Mouse (Mus musculus) CD4-positive, CD25-positive, alpha-beta regulatory T cell, adult 4 months (primary cell): ENCODE measurements around the gene Slc51a. TPM values are rescaled to one million over a fixed set of nuclear protein-coding genes. Genes with fewer than 3 reads are reported as not detected.
"Not testable (repeated sequence)": the region's sequence is repeated elsewhere in the genome, so short reads cannot be mapped to it uniquely, and the experiment has no call there.

Source experiments
- ATAC-seq: one replicate; pipeline ENCODE4 v1.8.0; 2017
- polyA plus RNA-seq, 2 experiments: library from polyadenylated mRNA; unstranded; fragments of 100-300 nt; shearing (Covaris generic); gene quantifications; one replicate each; pipeline ENCODE4 v1.2.1; 2017

Gene Slc51a
- polyA plus RNA-seq, 2 experiments from 2014 or later = not detected

DNA sequence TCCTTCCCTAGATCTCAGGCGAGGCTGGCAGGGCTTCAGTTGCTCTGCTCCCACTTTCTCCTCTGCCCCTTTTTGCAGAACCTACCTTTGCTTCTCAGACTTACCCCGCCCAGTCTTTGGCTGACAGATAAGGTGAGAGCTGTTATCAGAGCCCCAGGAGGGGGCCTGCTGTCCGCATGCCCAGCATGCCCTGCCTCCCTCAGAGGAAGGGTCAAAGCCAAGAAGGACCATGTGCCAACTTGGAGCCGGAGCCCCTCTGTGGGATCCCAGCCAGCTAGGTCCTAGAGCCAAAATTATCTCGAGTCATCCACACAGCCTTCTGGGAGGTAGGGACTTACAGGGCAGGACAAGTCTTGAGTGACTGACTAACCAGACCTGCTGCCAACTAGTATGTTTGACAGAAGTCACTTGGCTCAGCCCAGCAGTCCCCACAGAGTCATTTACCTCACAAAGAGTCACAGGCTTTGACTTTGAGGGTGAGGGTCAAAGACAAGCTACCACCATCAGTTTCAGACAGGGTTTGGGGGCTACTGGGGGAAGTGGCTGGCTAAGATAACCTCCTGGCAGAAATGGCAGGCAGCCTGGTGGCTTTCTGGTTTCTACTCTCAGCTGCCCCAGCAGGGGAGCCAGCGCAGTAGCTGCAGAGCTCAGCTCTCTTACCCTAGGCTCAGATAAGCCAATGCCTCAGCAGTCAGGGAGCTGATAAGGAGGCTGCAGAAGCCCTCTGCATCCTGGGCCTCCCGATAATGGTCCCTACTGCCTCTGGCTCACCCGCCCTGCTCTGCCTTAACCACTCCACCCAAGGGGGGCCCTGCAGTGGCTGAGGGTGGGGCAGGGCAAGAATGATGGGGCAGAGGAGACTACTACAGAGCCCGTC is 21.6 kb upstream of the Slc51a start:
- no peak for ATAC-seq

DNA sequence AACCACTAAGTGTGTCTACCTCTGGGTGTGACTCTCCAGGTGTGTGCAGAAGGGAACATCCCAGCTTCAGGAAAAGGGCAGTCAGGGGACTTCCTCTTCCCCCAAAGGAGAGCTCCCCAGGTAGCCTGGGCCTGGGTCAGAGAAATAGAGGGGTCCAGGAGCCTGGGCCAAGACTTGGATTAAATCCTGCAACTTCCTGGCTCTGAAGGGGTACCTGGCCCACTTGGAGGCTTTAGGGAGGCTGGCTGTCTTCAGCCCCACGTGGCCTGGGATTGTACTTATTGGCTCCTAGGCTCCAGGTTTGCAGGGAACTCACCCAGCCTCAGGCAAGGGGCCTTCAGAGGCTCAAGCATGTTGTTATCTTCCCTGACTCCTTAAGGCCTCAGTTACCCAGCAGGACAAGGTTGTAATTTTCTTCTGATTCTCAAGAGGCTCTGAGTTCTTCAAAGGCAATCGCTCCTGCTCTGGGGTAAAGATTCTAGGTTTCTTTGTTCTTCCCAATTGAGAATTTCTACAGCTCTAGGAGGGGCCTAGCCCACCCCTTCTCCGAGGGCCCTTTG is 20.9 kb upstream of the Slc51a start:
- ATAC-seq = no peak

DNA sequence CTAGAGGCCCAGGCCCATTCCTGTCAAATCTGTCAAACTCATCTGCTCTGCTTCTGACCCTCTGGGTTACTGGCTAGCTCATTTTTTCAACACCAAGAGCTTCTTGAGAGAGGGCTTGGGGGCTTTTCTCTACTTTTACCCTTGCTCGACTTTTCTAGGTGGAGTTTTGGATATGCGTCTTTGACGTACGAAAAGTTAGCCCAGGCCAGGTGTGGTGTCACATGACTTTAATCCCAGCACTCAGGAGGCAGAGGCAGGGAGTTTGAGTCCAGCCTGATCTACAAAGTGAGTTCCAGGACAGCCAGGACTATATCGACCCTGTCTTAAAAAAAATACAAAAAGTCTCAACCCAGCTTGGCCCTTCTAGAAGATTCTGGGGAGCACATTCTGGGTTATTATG is 20.4 kb upstream of the Slc51a start:
- no peak for ATAC-seq

DNA sequence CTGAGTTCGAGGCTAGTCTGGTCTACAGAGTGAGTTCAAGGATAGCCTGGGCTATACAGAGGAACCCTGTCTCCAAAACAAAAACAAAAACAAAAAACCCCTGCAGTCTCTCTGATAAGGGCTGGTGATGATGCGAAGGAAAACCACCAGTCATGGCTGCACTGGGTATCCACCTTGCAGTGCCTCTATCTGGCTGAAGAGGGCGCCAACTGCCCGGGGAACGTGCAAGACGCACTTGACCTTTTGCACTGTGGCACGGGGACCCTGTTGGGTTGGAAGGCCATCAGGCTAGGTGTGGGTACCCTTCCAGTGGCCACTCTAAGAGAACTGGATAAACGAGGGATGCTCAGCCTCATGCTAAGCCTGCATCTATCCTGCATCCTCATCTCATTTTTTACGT is 19.7 kb upstream of the Slc51a start:
- peak; percentile 65 for ATAC-seq

DNA sequence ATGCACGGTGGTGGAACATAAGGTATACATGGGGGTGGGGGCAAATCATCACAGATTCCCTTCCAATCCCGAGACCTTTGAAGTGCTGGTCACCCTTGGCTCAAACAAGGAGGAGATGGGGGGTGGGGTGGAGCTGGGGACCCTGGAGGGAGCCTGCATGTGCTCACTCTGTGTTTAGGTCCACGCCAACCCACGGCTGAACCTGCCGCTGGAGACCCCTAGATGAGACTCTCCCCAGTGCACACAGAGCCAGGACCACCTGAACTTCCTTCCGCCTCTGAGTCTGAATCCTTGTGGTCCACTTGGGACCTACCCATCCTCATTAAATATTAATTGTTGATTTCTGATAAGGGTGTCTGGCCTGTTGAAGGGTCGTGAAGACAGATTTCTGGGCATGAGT is 19.2 kb upstream of the Slc51a start:
- ATAC-seq = no peak

DNA sequence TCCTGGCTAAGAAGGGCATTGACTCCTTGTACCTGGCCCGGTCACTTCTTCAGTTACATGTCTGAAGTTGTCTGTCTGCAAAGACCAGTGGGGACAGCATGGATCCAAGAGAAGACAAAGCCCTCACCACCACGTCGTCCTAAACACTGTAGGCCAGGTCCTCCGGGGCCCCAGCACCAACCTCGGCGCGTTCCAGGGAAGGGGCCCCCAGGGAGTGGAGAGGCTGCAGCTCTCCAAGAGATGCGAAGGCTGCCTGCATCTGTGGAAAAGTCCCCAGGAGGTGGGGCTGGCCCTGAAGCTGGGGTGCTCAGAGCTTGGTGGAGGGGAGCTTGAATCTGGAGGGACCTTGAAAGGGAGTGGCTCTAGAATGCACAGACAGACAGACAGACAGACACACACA is 18.6 kb upstream of the Slc51a start:
- ATAC-seq = no peak

DNA sequence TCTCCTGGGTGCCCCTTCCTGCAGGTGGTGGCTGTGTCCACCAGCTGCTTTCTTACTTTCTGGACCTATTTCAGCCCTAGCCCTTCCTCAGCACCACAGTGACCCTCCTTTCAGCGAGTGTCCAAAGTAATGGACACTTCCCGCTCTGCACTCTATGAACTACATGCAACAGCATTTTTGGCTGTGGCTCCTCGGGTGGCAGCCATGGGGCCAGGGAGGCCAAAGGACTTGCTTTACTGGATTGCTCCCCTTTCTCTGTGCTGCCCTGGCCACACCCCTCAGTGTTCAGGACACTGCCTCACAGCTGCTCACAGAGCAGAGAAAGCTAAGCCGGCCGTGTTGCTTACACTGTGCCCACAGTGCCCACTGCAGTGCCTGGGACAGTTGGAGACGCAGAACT is 16.0 kb upstream of the Slc51a start:
- ATAC-seq = no peak

DNA sequence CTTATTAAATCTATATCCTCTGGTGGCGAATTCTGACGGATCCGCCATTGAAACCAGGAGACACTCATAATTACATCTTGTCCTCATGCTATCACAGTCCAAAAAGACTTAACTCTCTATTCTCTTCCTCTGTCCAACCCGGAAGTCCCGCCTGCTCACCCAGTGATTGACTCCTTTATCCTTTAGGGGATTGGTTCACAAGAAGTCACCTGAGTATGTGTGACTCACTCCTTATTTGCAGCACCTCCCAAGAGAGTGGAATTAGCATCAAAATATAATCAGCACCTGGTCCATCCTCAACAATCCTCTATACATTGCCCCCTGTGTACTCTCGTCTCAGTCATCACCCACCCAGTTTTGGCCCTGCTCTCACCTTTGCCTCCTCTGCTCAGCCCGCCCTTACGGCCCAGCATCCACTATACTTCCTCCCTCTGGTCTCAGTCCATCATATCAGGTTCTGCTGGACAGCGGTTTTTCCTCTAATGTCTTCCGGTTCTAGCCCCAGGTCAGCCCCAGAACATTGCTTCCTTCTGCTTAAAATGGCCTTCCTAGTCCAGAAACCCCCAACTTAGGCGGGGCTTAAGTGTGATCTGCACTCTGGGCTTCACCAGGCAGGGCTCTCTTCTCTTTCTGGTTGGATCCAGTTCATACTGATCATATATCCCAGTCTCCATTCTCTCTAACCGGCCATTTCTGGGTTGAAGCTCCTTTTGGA is 15.1 kb upstream of the Slc51a start:
- no peak for ATAC-seq

DNA sequence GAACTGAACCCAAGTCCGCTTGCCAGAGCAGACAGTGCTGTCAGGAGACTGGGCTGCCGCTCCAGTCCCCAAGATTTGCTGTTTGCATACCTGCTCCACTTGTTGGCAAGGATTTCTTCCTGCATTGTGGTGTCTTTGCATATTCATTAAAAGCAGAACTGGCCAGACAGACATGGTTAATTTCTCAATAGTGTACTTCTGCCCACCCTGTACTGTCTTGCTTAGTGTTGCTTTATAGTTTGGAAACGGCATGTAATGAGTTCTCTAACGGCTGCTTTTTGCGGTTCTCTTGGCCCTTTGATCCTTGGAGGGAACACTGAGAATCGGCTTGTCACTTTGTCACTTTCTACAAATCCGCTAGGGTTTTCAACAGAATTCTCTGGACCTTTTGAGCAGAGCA is 13.8 kb upstream of the Slc51a start:
- ATAC-seq = no peak

DNA sequence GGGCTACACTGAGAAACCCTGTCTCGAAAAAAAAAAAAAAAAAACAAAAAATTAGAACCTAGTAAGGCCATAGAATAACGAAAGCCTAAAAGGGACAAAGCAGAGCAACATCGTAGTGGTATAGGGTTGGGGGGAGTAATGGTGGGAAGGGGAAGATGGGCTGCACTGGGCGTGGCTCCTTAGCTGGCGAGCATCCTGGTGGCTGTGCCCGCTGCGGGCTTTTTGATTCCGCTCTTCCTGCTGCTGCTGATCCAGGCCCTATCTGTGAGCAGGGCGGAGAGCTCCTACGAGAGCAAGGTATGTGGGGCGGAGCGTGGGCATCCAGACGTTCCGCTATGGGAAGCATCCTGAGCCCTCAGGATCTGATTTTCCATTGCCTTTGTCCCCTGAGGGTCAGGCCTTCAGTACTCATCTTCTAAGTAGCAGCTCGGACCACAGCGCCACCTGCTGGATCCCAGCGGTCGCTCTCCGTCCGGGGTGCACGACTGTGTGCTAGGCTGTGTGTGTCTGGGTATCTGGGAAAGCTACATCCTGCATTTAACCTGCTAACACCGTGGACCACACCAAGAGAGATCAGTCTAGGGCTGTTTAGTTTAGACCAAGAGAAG is 11.9 kb upstream of the Slc51a start:
- peak; percentile 77 for ATAC-seq

DNA sequence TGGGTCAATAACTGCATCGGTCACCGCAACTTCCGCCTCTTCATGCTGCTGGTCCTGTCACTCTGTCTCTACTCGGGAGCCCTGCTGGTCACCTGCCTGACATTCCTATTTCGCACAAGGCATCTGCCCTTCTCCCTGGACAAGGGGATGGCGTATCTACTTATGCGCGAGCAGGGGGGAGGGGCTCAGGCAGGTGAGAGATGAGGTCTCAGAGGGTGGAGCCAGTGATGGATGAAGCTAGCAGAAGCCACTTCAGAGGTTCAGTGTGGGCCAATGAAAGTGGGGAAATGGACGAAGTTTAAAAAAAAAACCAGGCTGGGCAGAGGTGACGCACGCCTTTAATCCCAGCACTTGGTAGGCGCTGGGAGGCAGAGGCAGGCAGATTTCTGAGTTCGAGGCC is 11.3 kb upstream of the Slc51a start:
- no peak for ATAC-seq

DNA sequence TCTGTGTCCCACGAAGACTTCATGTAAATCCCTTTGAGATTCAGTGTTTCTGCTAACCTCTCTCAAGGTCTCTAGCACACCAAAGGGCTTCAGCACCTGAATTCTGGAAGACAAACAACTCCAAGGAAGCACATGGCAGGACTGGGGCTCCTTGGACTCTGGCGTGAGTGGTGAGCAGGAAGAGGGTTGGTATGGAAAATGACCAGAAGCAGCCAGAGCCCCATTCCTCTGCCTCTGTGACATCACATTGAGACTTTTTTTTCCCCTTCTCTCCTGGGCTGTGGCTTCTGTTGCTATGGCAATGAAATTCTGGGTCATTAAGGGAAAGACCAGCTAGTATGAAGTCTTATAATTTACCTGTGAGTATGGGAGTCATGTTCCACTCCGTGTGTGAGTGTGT is 8.3 kb upstream of the Slc51a start, which contains the start of gene Zdhhc19:
Zdhhc19 (plus strand) TSS at position 301 of the 400 bp plus-strand sequence.
- no peak for ATAC-seq

DNA sequence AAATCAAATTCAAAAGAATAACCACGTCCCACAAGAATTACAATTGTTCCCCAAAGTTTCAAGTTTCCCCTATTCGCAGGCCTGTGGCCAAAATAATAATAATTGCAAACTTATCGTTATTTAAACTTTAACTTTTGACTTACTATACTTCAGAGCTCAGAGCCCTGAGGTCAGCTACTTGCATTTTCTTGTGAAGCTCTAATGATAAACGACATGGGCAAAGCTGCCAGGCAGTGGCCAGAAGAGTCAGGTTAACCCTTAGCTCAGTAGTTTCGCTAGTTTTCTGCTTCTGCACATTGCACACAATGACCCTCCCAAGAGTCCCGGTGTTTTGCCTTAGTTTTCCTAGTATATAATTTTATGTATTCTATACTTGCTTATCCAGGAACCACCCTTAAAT is 6.7 kb upstream of the Slc51a start:
- not testable (repeated sequence) for ATAC-seq

DNA sequence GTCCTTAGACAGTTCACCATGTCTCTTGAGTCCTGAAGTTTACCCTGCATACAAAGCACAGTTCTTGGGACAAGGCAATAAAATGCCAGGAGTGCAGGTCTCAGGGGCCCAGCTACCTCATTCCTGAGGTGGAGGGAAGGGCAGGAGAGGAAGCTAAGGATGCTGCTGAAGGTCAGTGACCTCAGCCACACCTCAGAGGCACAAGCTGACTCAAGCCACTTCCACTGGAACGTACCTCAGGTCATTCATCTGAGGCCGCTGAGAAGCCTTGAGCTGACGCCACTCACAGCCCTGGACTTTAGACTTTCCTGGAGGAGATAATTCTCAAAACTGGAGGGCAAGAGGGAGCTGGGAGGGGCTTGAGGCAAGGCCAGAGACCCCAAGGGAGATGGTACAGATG is 1.3 kb upstream of the Slc51a start:
- no peak for ATAC-seq

DNA sequence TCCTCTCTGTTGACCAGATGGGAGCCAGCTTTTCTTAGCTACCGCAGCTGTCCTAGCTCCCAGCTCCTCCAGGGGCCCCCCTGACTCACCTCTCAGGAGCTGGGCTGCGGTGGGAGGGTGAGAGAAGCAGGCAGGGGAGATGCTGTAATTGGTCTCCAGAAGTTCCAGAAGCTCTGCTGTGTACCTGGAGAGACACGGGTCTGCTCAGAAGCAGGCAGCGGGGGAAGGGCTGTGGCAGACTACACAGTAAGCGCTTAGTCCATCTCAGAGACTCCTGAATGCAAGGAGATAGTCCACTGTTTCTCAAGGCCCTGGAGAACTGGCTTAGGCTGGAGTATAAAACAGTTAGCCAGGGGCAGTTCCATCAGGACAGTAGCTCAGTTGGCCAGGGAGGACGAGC is 1.6 kb downstream of the Slc51a start:
- no peak for ATAC-seq

DNA sequence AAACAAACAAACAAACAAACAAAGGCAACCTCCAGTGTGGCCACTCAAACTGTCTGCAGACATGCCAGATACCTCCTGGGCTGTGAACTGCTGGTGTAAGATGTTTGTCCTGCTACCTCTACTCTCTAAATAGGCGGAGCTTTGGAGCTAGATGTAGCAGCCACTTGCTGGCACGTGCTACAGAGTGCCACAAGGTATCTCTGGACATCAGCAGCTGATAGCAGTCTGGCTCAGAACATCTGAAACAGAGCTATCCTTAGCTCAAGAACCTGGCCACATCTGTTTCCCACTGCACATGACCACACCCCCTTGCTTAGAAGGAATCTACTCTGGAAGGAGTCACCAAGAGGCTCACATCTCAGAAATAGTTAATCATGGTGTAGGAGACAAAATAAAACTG is 2.5 kb downstream of the Slc51a start:
- ATAC-seq = no peak

DNA sequence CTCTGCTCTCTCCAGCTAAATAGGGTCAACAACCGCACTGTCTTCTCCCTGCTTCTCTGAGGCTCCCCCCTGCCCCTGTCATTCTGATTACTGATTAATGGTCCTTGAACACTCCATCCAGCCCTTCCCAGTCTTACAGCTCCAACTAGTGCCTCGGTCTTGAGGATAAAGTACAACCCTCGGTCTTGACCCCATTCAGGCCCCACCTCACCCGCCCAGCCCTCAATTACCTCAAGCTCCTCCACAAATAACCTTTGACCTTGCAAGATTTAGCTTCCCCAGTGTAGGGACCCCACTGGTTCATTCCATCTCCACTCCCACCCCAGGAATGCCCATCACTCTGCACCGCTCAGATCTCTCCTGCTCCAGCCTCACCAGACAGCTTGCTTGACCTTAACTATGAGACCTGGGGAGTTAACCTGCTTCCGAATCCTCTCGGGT is 3.2 kb downstream of the Slc51a start:
- ATAC-seq = no peak

DNA sequence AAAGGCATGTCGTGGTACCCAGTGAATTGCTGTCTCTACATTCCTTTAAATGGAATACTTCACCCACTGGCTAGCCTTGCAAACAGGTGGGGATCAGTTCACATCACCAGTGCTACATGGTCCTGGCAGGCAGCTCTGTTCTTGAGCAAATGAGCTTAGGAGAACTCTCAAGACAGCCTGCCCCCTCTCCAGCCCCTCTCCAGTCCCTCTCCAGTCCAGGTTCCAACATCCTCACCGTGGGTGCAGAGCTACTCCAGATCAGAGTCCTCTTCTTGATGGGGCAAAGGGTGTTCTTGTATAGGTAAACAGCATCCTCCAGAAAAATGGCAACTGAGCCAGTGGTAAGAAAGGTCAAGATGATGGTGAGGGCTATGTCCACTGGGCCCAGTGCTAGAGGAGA is 8.3 kb downstream of the Slc51a start:
- ATAC-seq = no peak

DNA sequence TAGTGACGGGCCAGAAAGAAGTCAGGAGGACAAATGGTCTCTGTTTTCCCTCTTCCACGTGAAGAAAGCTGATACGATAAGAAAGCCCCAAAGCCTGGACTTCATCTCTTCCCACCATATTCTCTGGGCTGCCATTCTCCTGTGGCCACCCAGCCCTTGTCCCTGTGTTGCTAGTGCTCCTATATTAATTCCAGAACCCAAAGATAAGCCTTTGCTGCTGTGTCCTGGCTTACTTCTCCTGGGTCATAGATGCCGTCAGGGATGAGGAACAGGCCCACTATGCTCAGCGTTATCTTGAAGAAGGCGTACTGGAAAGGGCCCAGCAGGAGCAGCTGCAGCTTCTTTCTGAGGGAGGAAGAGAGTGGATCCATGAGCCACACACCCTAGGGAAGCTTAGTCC is 10.4 kb downstream of the Slc51a start:
- ATAC-seq = no peak

DNA sequence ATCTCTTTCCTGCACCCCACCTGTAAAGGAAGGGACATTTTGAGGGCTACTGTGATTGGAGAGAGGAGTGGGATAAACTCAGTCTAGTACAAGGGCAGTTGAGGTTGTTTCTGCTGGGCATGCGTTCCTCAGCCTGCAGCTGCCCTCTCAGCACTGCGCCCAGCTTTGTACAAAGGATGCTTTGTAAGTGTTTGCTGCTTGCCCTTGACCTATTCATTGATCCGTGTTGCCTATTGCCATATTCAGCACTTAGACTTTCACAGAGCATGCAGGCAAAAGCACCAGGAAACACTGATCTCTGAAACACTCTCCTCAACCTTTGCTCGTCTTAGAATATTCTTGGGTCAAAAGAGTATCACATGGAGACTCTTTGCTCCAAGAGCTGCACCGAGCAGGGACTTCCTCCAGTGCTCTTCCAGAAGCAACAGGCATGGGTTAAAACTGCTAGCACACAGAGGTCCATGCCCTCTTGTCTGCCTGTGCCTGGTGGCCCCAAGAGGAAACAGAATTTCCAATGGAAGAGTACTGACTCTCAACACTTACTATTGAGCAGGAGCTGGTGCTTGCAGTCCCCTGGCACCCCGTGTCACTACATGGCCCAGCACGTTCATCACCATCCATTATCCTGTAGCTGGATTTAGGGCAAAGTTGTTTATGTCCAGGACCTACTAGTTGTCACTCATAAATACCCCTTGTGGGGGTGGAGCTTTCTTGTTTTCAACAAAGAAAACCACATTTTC is 15.2 kb downstream of the Slc51a start:
- ATAC-seq = no peak

DNA sequence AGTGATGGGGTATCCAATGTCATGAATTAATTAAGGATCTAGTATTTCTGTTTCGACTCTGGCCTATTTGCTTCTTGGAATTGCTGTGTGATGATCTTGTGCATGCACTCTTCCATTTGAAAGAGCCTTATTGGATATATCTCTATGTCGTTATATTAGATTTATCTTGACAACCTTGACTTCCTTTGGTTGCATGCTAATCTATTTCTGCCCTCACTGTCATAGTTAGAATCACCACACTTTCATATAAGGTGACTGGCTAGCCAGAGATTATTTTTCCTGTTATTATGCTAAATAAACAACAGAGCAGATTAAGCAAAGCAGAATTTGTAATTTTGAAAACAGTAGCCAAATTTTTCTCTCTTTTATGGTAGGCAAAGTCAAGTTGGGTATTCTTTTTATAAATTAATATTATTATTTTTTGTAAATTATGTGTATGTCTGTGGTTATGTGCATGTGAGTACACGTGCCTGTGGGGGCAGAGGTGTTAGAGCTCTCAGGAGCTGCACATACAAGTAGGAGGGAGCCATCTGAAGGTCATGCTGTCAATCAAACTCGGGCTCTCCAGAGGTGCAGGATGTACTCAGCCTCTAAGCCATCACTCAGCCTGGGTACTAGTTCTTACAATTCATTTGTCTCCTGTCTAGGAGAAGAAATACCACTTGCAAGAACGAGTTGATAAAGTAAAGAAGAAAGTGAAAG is 18.1 kb downstream of the Slc51a start:
- no peak for ATAC-seq

DNA sequence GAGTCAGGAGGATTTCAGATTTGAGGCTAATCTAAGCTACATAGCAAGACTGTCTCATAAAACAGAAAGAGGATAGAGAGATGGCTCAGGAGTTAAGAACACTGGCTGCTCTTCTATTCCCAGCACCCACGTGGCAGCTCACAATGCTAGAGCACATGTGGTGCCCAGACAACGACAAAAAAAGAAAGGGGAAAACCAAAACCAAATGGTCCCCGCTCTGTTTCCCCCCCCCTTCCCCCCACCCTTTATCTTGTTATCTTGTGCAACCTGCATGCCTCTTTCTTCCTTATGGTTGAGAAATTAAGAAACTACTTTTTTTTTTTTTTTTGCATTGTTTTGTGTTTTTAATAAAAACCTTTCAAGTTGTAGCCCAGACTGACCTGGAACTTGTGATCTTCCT is 19.2 kb downstream of the Slc51a start:
- no peak for ATAC-seq
